ENCODE assay signal across 15 mouse cellular contexts in the genomic region with DNA sequence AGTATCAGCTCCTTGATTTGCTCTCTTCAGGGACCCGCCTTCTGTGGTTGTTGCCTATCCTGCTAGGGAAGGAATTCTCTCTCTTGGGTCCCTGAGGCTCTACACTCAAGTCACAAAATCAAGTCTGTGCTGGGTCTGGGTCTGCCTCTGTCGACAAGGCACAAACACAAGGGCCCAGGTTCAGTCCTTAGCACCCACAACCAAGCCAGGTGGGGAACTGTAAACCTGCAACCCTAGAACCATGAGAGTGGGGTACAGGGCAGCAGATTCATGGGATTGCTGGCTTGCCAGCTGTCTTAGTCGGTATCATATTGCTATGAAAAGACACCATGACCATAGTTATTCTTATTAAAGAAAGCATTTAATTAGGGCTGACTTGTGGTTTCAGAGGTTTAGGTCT.
"Had no signal": no experiment of that assay in that cellular context is flagged by ENCODE, and none has a peak within 500 bp of the region (broad histone marks: within the 10 kb centered on the region; RNA-seq: fewer than 3 reads in every experiment).

No protein-coding gene starts in this region.

- H3K36me3 ChIP-seq: lung, embryonic 15.5 days; midbrain, embryonic 12.5 days; neural tube, embryonic 12.5 days had no signal

- H3K4me1 ChIP-seq: neural tube, embryonic 12.5 days had no signal

- H3K27me3 ChIP-seq: liver, embryonic 15.5 days; lung, embryonic 15.5 days; megakaryocyte, embryonic 14.5 days; midbrain, embryonic 12.5 days; neural tube, embryonic 12.5 days had no signal

- H3K9me3 ChIP-seq: liver, embryonic 15.5 days; lung, embryonic 15.5 days; midbrain, embryonic 12.5 days; neural tube, embryonic 12.5 days had no signal

- H3K27ac ChIP-seq: liver, embryonic 15.5 days; lung, embryonic 15.5 days; macrophage; midbrain, embryonic 12.5 days; neural tube, embryonic 12.5 days had no signal

- H3K9ac ChIP-seq: liver, embryonic 15.5 days; liver, postnatal 0 days; lung, embryonic 15.5 days; midbrain, embryonic 12.5 days; neural tube, embryonic 12.5 days had no signal

- H3K4me2 ChIP-seq: liver, embryonic 15.5 days; lung, embryonic 15.5 days; midbrain, embryonic 12.5 days; neural tube, embryonic 12.5 days had no signal

- ATAC-seq: midbrain, embryonic 16.5 days had no signal

- DNase-seq: liver, postnatal 0 days; lung, adult 2 months; lung, postnatal 14 days; midbrain, embryonic 14.5 days; right cerebral cortex, postnatal 14 days; thymus, adult 2 months; thymus, postnatal 25 days; thymus, postnatal 4 days had no signal

- H3K4me3 ChIP-seq: liver, embryonic 15.5 days; lung, embryonic 15.5 days; megakaryocyte, embryonic 14.5 days; midbrain, embryonic 12.5 days; neural tube, embryonic 12.5 days had no signal
